Mouse (Mus musculus) heart, adult 2 months (tissue): Measurements from ENCODE around the gene Atp11b. TPM values are rescaled to one million over a fixed set of nuclear protein-coding genes. Genes with fewer than 3 reads are reported as not detected.

Source experiments
- DNase-seq, 2 experiments: peaks; one replicate each; pipeline ENCODE4 v3.0.0; 2021
- H3K27ac ChIP-seq: fragments of 200-600 bp; 2 replicates; pipeline ENCODE4 v1.8.1; 2022
- H3K27me3 ChIP-seq: fragments of 200-500 bp; 2 replicates; pipeline ENCODE4 v1.6.1; 2012; ENCODE audit warnings: mild to moderate bottlenecking, low read length, inconsistent platforms, mixed read lengths; ENCODE audit not compliant: control insufficient read depth, insufficient read depth
- H3K36me3 ChIP-seq: fragments of 200-500 bp; 2 replicates; pipeline ENCODE4 v1.6.1; 2012; ENCODE audit warnings: low read length, inconsistent platforms; ENCODE audit not compliant: control insufficient read depth, insufficient read depth
- H3K4me1 ChIP-seq: fragments of 200-500 bp; 2 replicates; pipeline ENCODE4 v1.6.1; 2011; ENCODE audit warnings: low read length; ENCODE audit not compliant: control insufficient read depth, insufficient read depth
- H3K4me3 ChIP-seq: fragments of 200-600 bp; 2 replicates; pipeline ENCODE4 v1.8.1; 2022
- H3K79me2 ChIP-seq: fragments of 200-500 bp; replicated peaks from 2 replicates; pipeline ENCODE4 v1.6.1; 2012; ENCODE audit warnings: mild to moderate bottlenecking, inconsistent platforms, low read length, moderate library complexity, mixed read lengths; ENCODE audit not compliant: control insufficient read depth, insufficient read depth
- H3K9ac ChIP-seq: fragments of 200-500 bp; 2 replicates; pipeline ENCODE4 v1.6.1; 2012; ENCODE audit warnings: low read depth, mild to moderate bottlenecking, control low read depth, inconsistent platforms, low read length, mixed read lengths
- CTCF ChIP-seq: fragments of 200-600 bp; IDR thresholded peaks from 2 replicates; pipeline ENCODE4 v1.8.1; 2022; ENCODE audit warnings: antibody characterized with exemption, mild to moderate bottlenecking, moderate library complexity
- EP300 ChIP-seq: fragments of 200-500 bp; IDR thresholded peaks from 2 replicates; pipeline ENCODE4 v1.6.1; 2011; ENCODE audit warnings: low read depth, low read length, control low read depth; ENCODE audit not compliant: insufficient read depth
- POLR2A ChIP-seq: fragments of 200-500 bp; IDR thresholded peaks from 2 replicates; pipeline ENCODE4 v1.6.1; 2011; ENCODE audit warnings: mild to moderate bottlenecking, low read depth, low read length, control low read depth; ENCODE audit not compliant: insufficient read depth
- WGBS: fragments of 180-500 bp; shearing (Covaris S2); methylation state at CpG from one replicate; pipeline ENCODE4 v1.1.7; 2018; 5-methylcytosine and 5-hydroxymethylcytosine counted together
- intact Hi-C: fragments of 180-260 bp; cut with DNase I; formaldehyde crosslinking; loops from one replicate; pipeline ENCODE4 v1.15.1; 2025
- polyA plus RNA-seq: library from polyadenylated mRNA; depleted of rRNA; stranded (reverse); fragments of >200 nt; gene quantifications from 2 replicates; pipeline ENCODE4 v1.2.3, GENCODE M21; 2012
- total RNA-seq, 2 experiments: library from RNA; stranded (reverse); gene quantifications; 2 replicates each; pipeline ENCODE4 v1.2.3; 2021

The Atp11b gene
- total and polyA plus RNA-seq, 3 experiments, result 10.2 to 23.5 (median 23.4) TPM

DNA sequence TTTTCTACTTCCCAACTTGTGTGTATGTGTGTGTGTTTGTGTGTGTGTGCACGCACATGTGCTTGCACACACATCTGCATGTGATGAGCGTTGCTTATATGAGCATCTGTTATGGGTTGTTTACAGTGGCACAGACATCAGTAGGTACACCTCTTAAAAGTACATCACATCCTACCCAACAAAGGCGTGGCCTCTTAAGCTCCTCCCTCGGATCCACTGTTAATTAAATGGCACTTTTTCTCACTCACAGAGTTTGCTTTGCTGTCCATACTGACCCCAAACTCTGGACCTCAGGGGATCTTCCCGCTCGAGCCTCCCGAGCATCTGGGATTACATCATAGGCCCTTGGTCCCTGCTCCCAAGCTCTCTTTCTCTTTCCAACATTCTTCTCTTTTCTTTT, 31.1 kb upstream of the Atp11b start:
- no peak for DNase-seq
- Histone ChIP-seq H3K27ac (no peak overlapping the region), H3K4me1 (no peaks in the 10 kb centered on the region), H3K36me3 (no peaks in the 10 kb centered on the region), H3K79me2 (no peaks in the 10 kb centered on the region), H3K4me3 (no peak overlapping the region), H3K9ac (no peak overlapping the region), H3K27me3 (no peaks in the 10 kb centered on the region)
- no peak for TF ChIP-seq POLR2A
- no peak for TF ChIP-seq EP300
- no peak for TF ChIP-seq CTCF
- WGBS, result 89% methylated on average over 7 of the region's 7 CpGs
- intact Hi-C loops, result no loop called here

DNA sequence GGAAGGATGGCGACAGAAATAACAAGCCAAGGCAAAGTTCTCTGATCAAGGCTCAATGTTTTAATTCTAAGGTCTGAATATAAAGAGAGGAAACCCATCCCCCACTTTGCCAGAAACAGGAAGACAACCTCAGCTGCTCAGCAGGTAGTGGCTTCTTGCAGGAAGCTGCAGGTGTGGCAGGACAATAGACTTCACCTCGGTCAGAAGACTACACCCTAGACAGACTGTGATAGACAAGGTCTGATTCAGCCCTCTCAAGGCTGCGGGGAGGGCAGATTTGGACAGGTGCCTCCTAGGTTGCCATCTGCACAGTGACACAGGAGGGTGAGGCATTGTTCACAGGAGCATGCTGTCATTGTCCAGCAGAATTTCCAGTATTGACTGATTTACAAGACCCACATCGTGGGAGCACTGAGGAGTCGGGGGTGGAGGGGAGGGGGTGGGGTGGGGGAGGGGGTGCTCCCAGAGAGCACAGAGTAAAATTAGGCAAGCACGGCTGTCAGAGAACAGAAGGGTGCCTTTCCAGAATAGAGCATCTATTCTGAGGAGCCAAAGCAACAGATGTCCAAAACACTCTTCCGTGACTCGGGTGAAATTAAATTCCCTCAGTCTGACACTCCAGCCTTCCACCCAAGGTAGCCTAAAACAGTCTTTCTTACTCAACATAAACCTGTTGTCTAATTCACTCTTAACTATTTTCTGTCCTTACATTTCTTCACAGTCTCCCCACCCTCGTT, 30.2 kb upstream of the Atp11b start:
- Histone ChIP-seq H3K27ac (no peak overlapping the region), H3K79me2 (no peaks in the 10 kb centered on the region), H3K4me3 (no peak overlapping the region), H3K4me1 (no peaks in the 10 kb centered on the region), H3K9ac (no peak overlapping the region), H3K36me3 (no peaks in the 10 kb centered on the region), H3K27me3 (no peaks in the 10 kb centered on the region)
- intact Hi-C loops, result no loop called here
- DNase-seq, result no peak
- no peak for TF ChIP-seq EP300
- no peak for TF ChIP-seq CTCF
- no peak for TF ChIP-seq POLR2A
- 62% methylated on average over 9 of the region's 9 CpGs for WGBS

DNA sequence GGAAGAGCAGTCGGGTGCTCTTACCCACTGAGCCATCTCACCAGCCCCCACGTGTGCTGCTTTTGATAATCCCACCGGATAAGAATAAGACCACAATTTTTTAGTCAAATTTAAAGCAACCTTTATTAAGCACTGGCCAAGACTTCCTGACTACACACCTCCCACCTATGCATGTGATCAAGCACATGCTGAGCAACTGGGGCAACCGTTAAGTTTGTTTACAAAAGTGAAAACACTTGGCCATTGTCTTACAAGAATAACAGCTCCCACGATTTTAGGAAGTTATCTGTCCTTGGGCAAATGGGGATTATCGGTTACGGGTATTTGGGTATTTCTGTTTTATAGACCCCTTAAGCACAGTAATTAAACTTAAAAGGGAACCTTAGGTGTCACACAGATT, 28.8 kb upstream of the Atp11b start:
- Histone ChIP-seq H3K9ac (no peak overlapping the region), H3K4me1 (no peaks in the 10 kb centered on the region), H3K79me2 (no peaks in the 10 kb centered on the region), H3K4me3 (no peak overlapping the region), H3K27me3 (no peaks in the 10 kb centered on the region), H3K36me3 (no peaks in the 10 kb centered on the region), H3K27ac (no peak overlapping the region)
- intact Hi-C loops, result no loop called here
- no peak for DNase-seq
- WGBS, result 52% methylated on average over 7 of the region's 7 CpGs
- no peak for TF ChIP-seq POLR2A
- no peak for TF ChIP-seq CTCF
- TF ChIP-seq EP300, result no peak

DNA sequence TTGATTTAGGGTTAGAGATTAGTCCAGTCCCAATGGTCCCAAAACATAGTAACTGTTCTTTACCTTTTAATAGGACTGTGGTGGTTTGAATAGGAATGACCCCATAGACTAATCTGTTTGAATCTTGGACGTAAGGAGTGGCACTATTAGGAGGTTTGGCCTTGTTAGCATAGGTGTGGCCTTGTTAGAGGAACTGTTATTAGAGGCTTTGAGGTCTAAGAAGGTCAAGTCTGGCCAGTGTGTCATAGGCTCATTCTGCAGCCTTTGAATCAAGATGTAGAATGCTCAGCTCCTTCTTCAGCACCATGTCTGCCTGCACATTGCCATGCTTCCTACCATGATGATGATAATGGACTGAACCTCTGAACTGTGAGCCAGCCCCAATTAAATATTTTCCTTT, 27.0 kb upstream of the Atp11b start:
- no peak overlapping the region for H3K9ac ChIP-seq
- no peaks in the 10 kb centered on the region for H3K79me2 ChIP-seq
- WGBS, result 68% methylated on average over 1 of the region's 1 CpGs
- H3K4me3 ChIP-seq, result no peak overlapping the region
- H3K36me3 ChIP-seq, result no peaks in the 10 kb centered on the region
- no peak for DNase-seq
- no peak overlapping the region for H3K27ac ChIP-seq
- no peaks in the 10 kb centered on the region for H3K4me1 ChIP-seq
- TF ChIP-seq CTCF (no peak), POLR2A (no peak), EP300 (no peak)
- no peaks in the 10 kb centered on the region for H3K27me3 ChIP-seq
- intact Hi-C loops, result no loop called here

DNA sequence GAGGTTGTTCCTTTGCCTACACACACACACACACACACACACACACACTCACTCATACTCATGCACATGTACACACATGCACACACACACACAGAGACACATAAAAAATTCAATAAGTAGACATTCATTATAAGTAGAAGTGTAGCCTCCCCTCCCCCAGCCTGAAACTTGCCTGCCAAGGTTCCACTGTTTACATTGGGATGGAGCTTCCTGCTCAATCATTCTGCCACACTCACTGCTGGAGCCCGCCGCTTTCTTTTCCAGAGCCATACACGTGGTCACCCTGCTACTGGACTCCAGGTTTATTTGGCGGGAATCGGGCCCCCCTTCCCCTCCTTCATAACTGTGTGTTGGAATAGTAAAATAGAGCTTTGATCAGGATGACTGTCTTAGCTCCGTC, 24.4 kb upstream of the Atp11b start:
- intact Hi-C loops, result no loop called here
- H3K4me3 ChIP-seq, result no peak overlapping the region
- H3K27me3 ChIP-seq, result no peaks in the 10 kb centered on the region
- 47% methylated on average over 6 of the region's 6 CpGs for whole genome bisulfite sequencing
- no peak overlapping the region for H3K27ac ChIP-seq
- H3K79me2 ChIP-seq, result no peaks in the 10 kb centered on the region
- DNase-seq, result no peak
- no peak for TF ChIP-seq EP300
- TF ChIP-seq POLR2A, result no peak
- TF ChIP-seq CTCF, result no peak
- no peaks in the 10 kb centered on the region for H3K4me1 ChIP-seq
- H3K36me3 ChIP-seq, result no peaks in the 10 kb centered on the region
- no peak overlapping the region for H3K9ac ChIP-seq

DNA sequence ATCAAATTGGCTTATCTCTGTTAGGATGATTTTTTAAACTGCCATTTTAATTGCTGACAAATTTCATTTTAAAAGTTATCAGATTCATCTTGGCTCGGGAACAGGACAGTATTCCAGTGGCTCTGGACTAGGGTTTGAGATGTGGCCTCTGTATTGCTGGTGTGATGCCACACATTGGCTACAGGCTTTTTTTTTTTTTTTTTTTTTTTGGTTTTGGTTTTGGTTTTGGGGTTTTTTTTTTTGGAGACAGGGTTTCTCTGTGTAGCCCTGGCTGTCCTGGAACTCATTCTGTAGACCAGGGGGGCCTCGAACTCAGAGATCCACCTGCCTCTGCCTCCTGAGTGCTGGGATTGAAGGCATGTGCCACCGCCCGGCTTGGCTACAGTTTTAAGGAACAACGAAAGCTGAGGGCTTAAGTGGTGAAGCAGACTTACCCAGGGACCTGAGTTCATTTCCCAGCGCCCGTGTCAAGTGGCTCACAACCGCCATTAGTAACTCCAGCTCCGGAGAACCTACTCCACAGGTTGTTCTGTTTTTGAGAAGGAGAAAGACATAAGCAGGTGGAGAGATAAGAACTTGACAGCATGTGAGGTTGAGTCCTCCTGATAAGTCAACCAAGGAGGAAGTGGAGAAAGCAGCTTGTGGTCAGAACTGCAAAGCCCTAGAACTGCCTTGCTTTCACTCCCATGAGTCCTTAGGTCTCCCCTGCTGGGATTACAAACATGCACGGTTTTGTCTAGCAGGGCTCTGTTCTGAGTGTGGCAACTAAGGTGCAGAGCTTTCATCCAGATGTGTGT, 21.7 kb upstream of the Atp11b start:
- no peak for DNase-seq
- H3K4me3 ChIP-seq, result no peak overlapping the region
- no peak overlapping the region for H3K27ac ChIP-seq
- TF ChIP-seq CTCF (no peak), POLR2A (no peak), EP300 (no peak)
- H3K9ac ChIP-seq, result no peak overlapping the region
- no peaks in the 10 kb centered on the region for H3K4me1 ChIP-seq
- no peaks in the 10 kb centered on the region for H3K27me3 ChIP-seq
- 77% methylated on average over 10 of the region's 10 CpGs for WGBS
- intact Hi-C loops, result no loop called here
- no peaks in the 10 kb centered on the region for H3K79me2 ChIP-seq
- no peaks in the 10 kb centered on the region for H3K36me3 ChIP-seq
